Mouse (Mus musculus): ENCODE data around the gene Ceacam12. TPM values are rescaled to one million over a fixed set of nuclear protein-coding genes. Genes with fewer than 3 reads are reported as not detected.
"Not testable (repeated sequence)": the region's sequence is repeated elsewhere in the genome, so short reads cannot be mapped to it uniquely, and the experiment has no call there.

Gene Ceacam12
- polyA plus RNA-seq (2012; rRNA removed), result not detected in 2 replicates

- TF ChIP-seq POLR2A (IDR thresholded peaks at IDR 0.05; ENCODE audit: control insufficient read depth, low read depth, low read length), result no peak
- no peak for TF ChIP-seq CTCF (IDR thresholded peaks at IDR 0.05; ENCODE audit: control insufficient read depth, insufficient read depth, insufficient replicate concordance, low read depth, low read length)
- H3K27ac ChIP-seq (ENCODE audit: control insufficient read depth, insufficient read depth, low read depth, low read length), result no peak within 1 kb of the TSS
- H3K36me3 ChIP-seq (ENCODE audit: control insufficient read depth, insufficient read depth, low read length), result no peaks in the 10 kb centered on the region
- H3K4me1 ChIP-seq (ENCODE audit: control insufficient read depth, insufficient read depth, low read length), result no peaks in the 10 kb centered on the region
- no peak within 1 kb of the TSS for H3K4me3 ChIP-seq (ENCODE audit: control insufficient read depth, low read depth, low read length)
- H3K27me3 ChIP-seq (ENCODE audit: control insufficient read depth, insufficient read depth, low read length), result no peaks in the 10 kb centered on the region
Observed at GRCm38 (mm10) chr7:18065629-18066028, at the start of gene Ceacam12. Ceacam12 (plus strand) TSS chr7:18065929.

GRCm38 (mm10) chr7:18073821-18074220 lies 8.1 kb downstream of the Ceacam12 start:
- H3K27ac ChIP-seq (ENCODE audit: control insufficient read depth, insufficient read depth, low read depth, low read length); H3K36me3 ChIP-seq (ENCODE audit: control insufficient read depth, insufficient read depth, low read length); H3K4me3 ChIP-seq (ENCODE audit: control insufficient read depth, low read depth, low read length); H3K27me3 ChIP-seq (ENCODE audit: control insufficient read depth, insufficient read depth, low read length); H3K4me1 ChIP-seq (ENCODE audit: control insufficient read depth, insufficient read depth, low read length): not testable (repeated sequence)

- no peak overlapping the region for H3K4me3 ChIP-seq (ENCODE audit: control insufficient read depth, low read depth, low read length)
- no peak for TF ChIP-seq CTCF (IDR thresholded peaks at IDR 0.05; ENCODE audit: control insufficient read depth, insufficient read depth, insufficient replicate concordance, low read depth, low read length)
- no peak for TF ChIP-seq POLR2A (IDR thresholded peaks at IDR 0.05; ENCODE audit: control insufficient read depth, low read depth, low read length)
- no peaks in the 10 kb centered on the region for H3K4me1 ChIP-seq (ENCODE audit: control insufficient read depth, insufficient read depth, low read length)
- H3K27ac ChIP-seq (ENCODE audit: control insufficient read depth, insufficient read depth, low read depth, low read length), result no peak overlapping the region
- no peaks in the 10 kb centered on the region for H3K27me3 ChIP-seq (ENCODE audit: control insufficient read depth, insufficient read depth, low read length)
- H3K36me3 ChIP-seq (ENCODE audit: control insufficient read depth, insufficient read depth, low read length), result no peaks in the 10 kb centered on the region
Observed at GRCm38 (mm10) chr7:18100785-18101184, 35.1 kb downstream of the Ceacam12 start.

Other genes with a start within 250 kb of the Ceacam12 start
- gene Gm5155, start 194.2 kb upstream of the Ceacam12 start, polyA plus RNA-seq (2012; rRNA removed), result not detected in 2 replicates
- not detected in 2 replicates for gene Ceacam11, start 93.8 kb upstream of the Ceacam12 start, polyA plus RNA-seq (2012; rRNA removed)
- gene Ceacam13, start 56.0 kb upstream of the Ceacam12 start, polyA plus RNA-seq (2012; rRNA removed), result not detected in 2 replicates
- not detected in 2 replicates for gene Igfl3, start 110.6 kb downstream of the Ceacam12 start, polyA plus RNA-seq (2012; rRNA removed)
- gene Mill1, start 179.4 kb downstream of the Ceacam12 start, polyA plus RNA-seq (2012; rRNA removed), result not detected in 2 replicates

Data from testis, adult 2 months (tissue).